Mouse (Mus musculus): ENCODE data around the gene Bik.

- TF ChIP-seq EP300 (IDR thresholded peaks at IDR 0.05; ENCODE audit: low read depth): no peak
- TF ChIP-seq CTCF (IDR thresholded peaks at IDR 0.05; ENCODE audit: low read depth): peak; percentile 82
Observed at GRCm38 (mm10) chr15:83483482-83483881, 43.2 kb upstream of the Bik start.
